26 mouse cellular contexts compared by ENCODE assay signal in genomic region chr17:57110005-57110404, GRCm38 (mm10). TPM values are rescaled to one million over a fixed set of nuclear protein-coding genes. Genes with fewer than 3 reads are reported as not detected.
DNase-seq lines count a peak whose midpoint lies in the region; ATAC-seq and TF ChIP-seq lines count a peak whose summit lies in the region.
"Had no signal": no experiment of that assay in that cellular context is flagged by ENCODE, and none has a peak within 500 bp of the region (broad histone marks: within the 10 kb centered on the region; RNA-seq: fewer than 3 reads in every experiment).

No protein-coding gene starts in this region.

- TF ChIP-seq EP300 in liver, embryonic 14.5 days (IDR thresholded peaks at IDR 0.05; ENCODE audit: low read depth) = 0 out of 2 replicates have a peak, but pooled peaks have one; percentile 14
- no peak for TF ChIP-seq EP300 in lung, postnatal 0 days (IDR thresholded peaks at IDR 0.05)

- no peaks in the 10 kb centered on the region for H3K9me3 ChIP-seq in liver, embryonic 14.5 days (ENCODE audit: control insufficient read depth, low read length)
- no peaks in the 10 kb centered on the region for H3K9me3 ChIP-seq in lung, embryonic 15.5 days
- no peaks in the 10 kb centered on the region for H3K9me3 ChIP-seq in lung, postnatal 0 days (ENCODE audit: low read length)
- H3K9me3 ChIP-seq in G1E (replicated peaks) = no peaks in the 10 kb centered on the region
- H3K9me3 ChIP-seq in forebrain, embryonic 13.5 days (replicated peaks) = no peaks in the 10 kb centered on the region
- H3K9me3 ChIP-seq: embryonic facial prominence, embryonic 10.5 days; embryonic facial prominence, embryonic 12.5 days had no signal

- no peak for TF ChIP-seq CTCF in liver, embryonic 14.5 days (IDR thresholded peaks at IDR 0.05; ENCODE audit: low read depth)
- no peak for TF ChIP-seq CTCF in lung, postnatal 0 days (IDR thresholded peaks at IDR 0.05)
- no peak for TF ChIP-seq CTCF in G1E (IDR thresholded peaks at IDR 0.05; ENCODE audit: low read depth, low read length)

- DNase-seq in liver, embryonic 14.5 days (ENCODE audit: low read depth in 3 of 3, low spot score in 3 of 3) = no peak
- DNase-seq in liver (no peak), G1E (ENCODE audit: low spot score) (no peak)
- DNase-seq in lung, postnatal 0 days (ENCODE audit: low spot score) = no peak
- no peak for DNase-seq in spleen, postnatal 10 days (ENCODE audit: low spot score in 2 of 2)
- DNase-seq: adrenal gland, adult 8-10 months; adrenal gland, postnatal 14 days; adrenal gland, postnatal 36 days; cerebellum, adult 11-12 months; cerebellum, adult 2 months; cerebellum, adult 9-10 months; cerebellum, postnatal 10 days; cerebellum, postnatal 25 days had no signal

- WGBS in liver, embryonic 14.5 days (ENCODE audit: insufficient replicate concordance) = 26% methylated on average over 1 of the region's 1 CpGs
- 83% methylated on average over 1 of the region's 1 CpGs for WGBS in lung, embryonic 15.5 days
- 76% methylated on average over 1 of the region's 1 CpGs for WGBS in lung, postnatal 0 days
- 100% methylated on average over 1 of the region's 1 CpGs for WGBS in forebrain, embryonic 13.5 days

- H3K4me2 ChIP-seq in liver, embryonic 14.5 days (ENCODE audit: low read depth) = no peak overlapping the region
- H3K4me2 ChIP-seq in lung, embryonic 15.5 days = no peak overlapping the region
- no peak overlapping the region for H3K4me2 ChIP-seq in lung, postnatal 0 days (replicated peaks; ENCODE audit: low read depth, low read length)
- H3K4me2 ChIP-seq in forebrain, embryonic 13.5 days = no peak overlapping the region
- H3K4me2 ChIP-seq: embryonic facial prominence, embryonic 12.5 days had no signal

- H3K36me3 ChIP-seq in liver, embryonic 14.5 days (replicated peaks; ENCODE audit: control insufficient read depth, insufficient read depth, low read depth) = no peaks in the 10 kb centered on the region
- no peaks in the 10 kb centered on the region for H3K36me3 ChIP-seq in lung, embryonic 15.5 days
- H3K36me3 ChIP-seq in lung, postnatal 0 days (ENCODE audit: insufficient read depth, low read length) = no peaks in the 10 kb centered on the region
- H3K36me3 ChIP-seq in G1E (replicated peaks) = peaks cover 27% of the 10 kb centered on the region
- no peaks in the 10 kb centered on the region for H3K36me3 ChIP-seq in forebrain, embryonic 13.5 days (ENCODE audit: poor library complexity, severe bottlenecking)
- H3K36me3 ChIP-seq: embryonic facial prominence, embryonic 10.5 days; embryonic facial prominence, embryonic 12.5 days had no signal

- no peak overlapping the region for H3K27ac ChIP-seq in liver, embryonic 14.5 days
- H3K27ac ChIP-seq in lung, embryonic 15.5 days = peak overlapping the region; percentile 69
- no peak overlapping the region for H3K27ac ChIP-seq in lung, postnatal 0 days (ENCODE audit: low read length)
- no peak overlapping the region for H3K27ac ChIP-seq in forebrain, embryonic 13.5 days
- H3K27ac ChIP-seq: embryonic facial prominence, embryonic 10.5 days; embryonic facial prominence, embryonic 12.5 days had no signal

- H3K27me3 ChIP-seq in liver, embryonic 14.5 days (ENCODE audit: control insufficient read depth, insufficient read depth, low read length) = peaks cover 16% of the 10 kb centered on the region
- no peaks in the 10 kb centered on the region for H3K27me3 ChIP-seq in lung, embryonic 15.5 days
- H3K27me3 ChIP-seq in lung, postnatal 0 days (replicated peaks; ENCODE audit: insufficient read depth, low read length) = no peaks in the 10 kb centered on the region
- peaks cover 11% of the 10 kb centered on the region; the same call in 1 of the 2 replicates for H3K27me3 ChIP-seq in G1E (ENCODE audit: insufficient read depth, low read length)
- no peaks in the 10 kb centered on the region for H3K27me3 ChIP-seq in forebrain, embryonic 13.5 days
- H3K27me3 ChIP-seq: embryonic facial prominence, embryonic 12.5 days; Patski had no signal

- H3K4me1 ChIP-seq in liver, embryonic 14.5 days (replicated peaks; ENCODE audit: control insufficient read depth in 2 of 2, insufficient read depth in 2 of 2, low read length in 1 of 2) = no peaks in the 10 kb centered on the region
- H3K4me1 ChIP-seq in lung, embryonic 15.5 days = peaks cover 23% of the 10 kb centered on the region
- H3K4me1 ChIP-seq in lung, postnatal 0 days (ENCODE audit: insufficient read depth, low read depth, low read length) = no peaks in the 10 kb centered on the region
- H3K4me1 ChIP-seq in G1E (ENCODE audit: insufficient read depth, low read depth, low read length) = peaks cover 63% of the 10 kb centered on the region
- peaks cover 20% of the 10 kb centered on the region for H3K4me1 ChIP-seq in forebrain, embryonic 13.5 days

- no peak for ATAC-seq in liver, embryonic 14.5 days (ENCODE audit: insufficient read depth)
- ATAC-seq in lung, embryonic 15.5 days (ENCODE audit: borderline replicate concordance, extremely low read depth, low FRiP score, low TSS enrichment) = no peak
- no peak for ATAC-seq in lung, postnatal 0 days
- ATAC-seq in G1E (ENCODE audit: extremely low read depth, insufficient number of reproducible peaks, low FRiP score, poor library complexity, severe bottlenecking) = peak; percentile 48; the same call in 1 of the 2 replicates
- 0 out of 2 replicates have a peak, but pooled peaks have one; percentile 5 for ATAC-seq in megakaryocyte progenitor cell, adult 5-6 weeks (replicated peaks; ENCODE audit: poor library complexity)
- ATAC-seq in forebrain, embryonic 13.5 days = no peak
- ATAC-seq: activated CD4-positive, CD25-positive, alpha-beta regulatory T cell, adult 4 months; forebrain, embryonic 14.5 days; forebrain, embryonic 16.5 days; Patski had no signal

- H3K9ac ChIP-seq in liver, embryonic 14.5 days (replicated peaks) = no peak overlapping the region
- no peak overlapping the region for H3K9ac ChIP-seq in lung, embryonic 15.5 days
- H3K9ac ChIP-seq in lung, postnatal 0 days (replicated peaks; ENCODE audit: low read depth) = no peak overlapping the region
- H3K9ac ChIP-seq in forebrain, embryonic 13.5 days = no peak overlapping the region
- H3K9ac ChIP-seq: embryonic facial prominence, embryonic 12.5 days had no signal

- H3K4me3 ChIP-seq in liver, embryonic 14.5 days (ENCODE audit: insufficient read depth in 1 of 2, low read depth in 2 of 2, low read length in 2 of 2) = no peak overlapping the region
- no peak overlapping the region for H3K4me3 ChIP-seq in lung, embryonic 15.5 days
- H3K4me3 ChIP-seq in lung, postnatal 0 days (ENCODE audit: low read depth, low read length) = no peak overlapping the region
- no peak overlapping the region for H3K4me3 ChIP-seq in G1E (ENCODE audit: low read depth, low read length)
- H3K4me3 ChIP-seq in forebrain, embryonic 13.5 days = no peak overlapping the region
- H3K4me3 ChIP-seq: embryonic facial prominence, embryonic 10.5 days; embryonic facial prominence, embryonic 12.5 days had no signal

RNA-seq across cellular contexts. Expression of gene Tnfsf9, which starts 4.9 kb away (rescaled TPM):
- polyA plus RNA-seq in liver, embryonic 14.5 days (2012; rRNA removed) = 0.46 and 0.50 TPM in 2 replicates
- polyA plus RNA-seq in liver, embryonic 14.5 days (2014; fragmentation: Nextera tagmentation; extraction: Ambion mirVana) = 0.22 and 0.49 TPM in 2 replicates
- 8.6 and 10.4 TPM in 2 replicates for polyA plus RNA-seq in lung, embryonic 15.5 days (2015; fragmentation: Nextera tagmentation; extraction: Ambion mirVana)
- 3.0 and 3.4 TPM in 2 replicates for polyA plus RNA-seq in lung, postnatal 0 days (2015; fragmentation: Nextera tagmentation; extraction: Ambion mirVana)
- total RNA-seq in G1E (2014; fragmentation: Nextera tagmentation) (2.3 and 4.4 TPM in 2 replicates), G1E (2017) (9.0 and 10.4 TPM in 2 replicates)
- polyA plus RNA-seq in G1E (2012) = 6.6 and 9.2 TPM in 2 replicates
- total RNA-seq in megakaryocyte progenitor cell, adult 5-6 weeks (2015) = 1.2 and 2.2 TPM in 2 replicates
- total RNA-seq in megakaryocyte progenitor cell, adult 5-6 weeks (2017) = 0.27 and 0.29 TPM in 2 replicates
- polyA plus RNA-seq in forebrain, embryonic 13.5 days (2015; fragmentation: Nextera tagmentation; extraction: Ambion mirVana) = 9.2 and 9.7 TPM in 2 replicates

RNA-seq across cellular contexts. Expression of gene Tubb4a, which starts 22.4 kb away (rescaled TPM):
- polyA plus RNA-seq in liver, embryonic 14.5 days (2012; rRNA removed) = 0.22 and 0.34 TPM in 2 replicates
- polyA plus RNA-seq in liver, embryonic 14.5 days (2014; fragmentation: Nextera tagmentation; extraction: Ambion mirVana) = 0.14 and 0.28 TPM in 2 replicates
- polyA plus RNA-seq in lung, embryonic 15.5 days (2015; fragmentation: Nextera tagmentation; extraction: Ambion mirVana) = 16.4 and 17.5 TPM in 2 replicates
- 7.1 and 7.5 TPM in 2 replicates for polyA plus RNA-seq in lung, postnatal 0 days (2015; fragmentation: Nextera tagmentation; extraction: Ambion mirVana)
- total RNA-seq in G1E (2014; fragmentation: Nextera tagmentation) = 4.2 and 4.3 TPM in 2 replicates
- 0.38 and 0.46 TPM in 2 replicates for total RNA-seq in G1E (2017)
- 0.37 and 0.51 TPM in 2 replicates for polyA plus RNA-seq in G1E (2012)
- total RNA-seq in megakaryocyte progenitor cell, adult 5-6 weeks (2015) = not detected in 2 replicates
- total RNA-seq in megakaryocyte progenitor cell, adult 5-6 weeks (2017) = 0.12 TPM in 1 of 2 replicates, not detected in the other
- 148 and 161 TPM in 2 replicates for polyA plus RNA-seq in forebrain, embryonic 13.5 days (2015; fragmentation: Nextera tagmentation; extraction: Ambion mirVana)

RNA-seq across cellular contexts. Expression of gene Dennd1c, which starts 31.7 kb away (rescaled TPM):
- polyA plus RNA-seq in liver, embryonic 14.5 days (2012; rRNA removed) = 1.5 and 2.8 TPM in 2 replicates
- 0.78 and 0.89 TPM in 2 replicates for polyA plus RNA-seq in liver, embryonic 14.5 days (2014; fragmentation: Nextera tagmentation; extraction: Ambion mirVana)
- polyA plus RNA-seq in lung, embryonic 15.5 days (2015; fragmentation: Nextera tagmentation; extraction: Ambion mirVana) = 4.8 and 5.6 TPM in 2 replicates
- polyA plus RNA-seq in lung, postnatal 0 days (2015; fragmentation: Nextera tagmentation; extraction: Ambion mirVana) = 5.7 and 6.0 TPM in 2 replicates
- total RNA-seq in G1E (2014; fragmentation: Nextera tagmentation) (25.8 and 39.7 TPM in 2 replicates), G1E (2017) (13.4 and 14.3 TPM in 2 replicates)
- 23.3 and 24.6 TPM in 2 replicates for polyA plus RNA-seq in G1E (2012)
- total RNA-seq in megakaryocyte progenitor cell, adult 5-6 weeks (2015) = 7.6 and 11.5 TPM in 2 replicates
- 3.5 and 8.8 TPM in 2 replicates for total RNA-seq in megakaryocyte progenitor cell, adult 5-6 weeks (2017)
- polyA plus RNA-seq in forebrain, embryonic 13.5 days (2015; fragmentation: Nextera tagmentation; extraction: Ambion mirVana) = 4.7 and 4.8 TPM in 2 replicates
- polyA plus RNA-seq: C2C12 had no signal

RNA-seq across cellular contexts. Expression of gene Cd70, which starts 39.6 kb away (rescaled TPM):
- polyA plus RNA-seq in liver, embryonic 14.5 days (2012; rRNA removed) = not detected in 2 replicates
- polyA plus RNA-seq in liver, embryonic 14.5 days (2014; fragmentation: Nextera tagmentation; extraction: Ambion mirVana) = not detected in 2 replicates
- polyA plus RNA-seq in lung, embryonic 15.5 days (2015; fragmentation: Nextera tagmentation; extraction: Ambion mirVana) = not detected in 2 replicates
- not detected in 2 replicates for polyA plus RNA-seq in lung, postnatal 0 days (2015; fragmentation: Nextera tagmentation; extraction: Ambion mirVana)
- total RNA-seq in G1E (2014; fragmentation: Nextera tagmentation) (not detected in 2 replicates), G1E (2017) (not detected in 2 replicates)
- not detected in 2 replicates for polyA plus RNA-seq in G1E (2012)
- not detected in 2 replicates for total RNA-seq in megakaryocyte progenitor cell, adult 5-6 weeks (2015)
- not detected in 2 replicates for total RNA-seq in megakaryocyte progenitor cell, adult 5-6 weeks (2017)
- not detected in 2 replicates for polyA plus RNA-seq in forebrain, embryonic 13.5 days (2015; fragmentation: Nextera tagmentation; extraction: Ambion mirVana)
- total RNA-seq: adrenal gland, adult 18-20 months; adrenal gland, adult 8-10 months; adrenal gland, postnatal 14 days; adrenal gland, postnatal 36 days had no signal
- polyA plus RNA-seq: C2C12; embryonic facial prominence, embryonic 10.5 days; embryonic facial prominence, embryonic 14.5 days; forebrain, embryonic 11.5 days; forebrain, embryonic 16.5 days; Patski had no signal

RNA-seq across cellular contexts. Expression of gene Slc25a23, which starts 50.3 kb away (rescaled TPM):
- 8.8 and 11.1 TPM in 2 replicates for polyA plus RNA-seq in liver, embryonic 14.5 days (2012; rRNA removed)
- polyA plus RNA-seq in liver, embryonic 14.5 days (2014; fragmentation: Nextera tagmentation; extraction: Ambion mirVana) = 4.7 and 5.1 TPM in 2 replicates
- polyA plus RNA-seq in lung, embryonic 15.5 days (2015; fragmentation: Nextera tagmentation; extraction: Ambion mirVana) = 8.7 and 9.5 TPM in 2 replicates
- polyA plus RNA-seq in lung, postnatal 0 days (2015; fragmentation: Nextera tagmentation; extraction: Ambion mirVana) = 5.8 and 5.9 TPM in 2 replicates
- total RNA-seq in G1E (2014; fragmentation: Nextera tagmentation) = 42.6 and 44.5 TPM in 2 replicates
- total RNA-seq in G1E (2017) = 2.4 and 3.3 TPM in 2 replicates
- polyA plus RNA-seq in G1E (2012) = 16.7 and 18.3 TPM in 2 replicates
- total RNA-seq in megakaryocyte progenitor cell, adult 5-6 weeks (2015) = 10.9 and 13.4 TPM in 2 replicates
- total RNA-seq in megakaryocyte progenitor cell, adult 5-6 weeks (2017) = 1.6 and 2.0 TPM in 2 replicates
- 18.8 and 21.6 TPM in 2 replicates for polyA plus RNA-seq in forebrain, embryonic 13.5 days (2015; fragmentation: Nextera tagmentation; extraction: Ambion mirVana)

Comparison
In these comparisons a context has a peak if more than half of its experiments do, and no peak if none do; other contexts are left out.
1. ATAC-seq: peak in G1E (single experiment) and megakaryocyte progenitor cell, adult 5-6 weeks (single experiment); none in liver, embryonic 14.5 days (single experiment), lung, embryonic 15.5 days (single experiment), lung, postnatal 0 days (single experiment) and forebrain, embryonic 13.5 days (single experiment).